Mouse (Mus musculus): ENCODE data around the gene Wdr95. TPM values are rescaled to one million over a fixed set of nuclear protein-coding genes. Genes with fewer than 3 reads are reported as not detected.
A peak's percentile ranks its signal among the peaks of the same experiment; 100 is the strongest.

Gene Wdr95
- polyA plus RNA-seq, 2 experiments: not detected

- H3K36me3 ChIP-seq (replicated peaks; ENCODE audit: control insufficient read depth, insufficient read depth, low read depth): no peaks in the 10 kb centered on the region
- H3K9ac ChIP-seq (replicated peaks): peak overlapping the region; percentile 60
- no peak for TF ChIP-seq EP300 (IDR thresholded peaks at IDR 0.05; ENCODE audit: low read depth)
- no peak for TF ChIP-seq CTCF (IDR thresholded peaks at IDR 0.05; ENCODE audit: low read depth)
- DNase-seq (ENCODE audit: low read depth in 3 of 3, low spot score in 3 of 3) (no peak), ATAC-seq (ENCODE audit: insufficient read depth) (no peak)
- WGBS (ENCODE audit: insufficient replicate concordance): 35% methylated on average over 4 of the region's 4 CpGs
- peak overlapping the region; percentile 64 for H3K4me2 ChIP-seq (ENCODE audit: low read depth)
- H3K27ac ChIP-seq: peak overlapping the region; percentile 92
- H3K27me3 ChIP-seq (ENCODE audit: control insufficient read depth, insufficient read depth, low read length): no peaks in the 10 kb centered on the region
- H3K4me1 ChIP-seq (replicated peaks; ENCODE audit: control insufficient read depth in 2 of 2, insufficient read depth in 2 of 2, low read length in 1 of 2): peaks cover 28 to 39% of the 10 kb centered on the region in 2 experiments
- no peaks in the 10 kb centered on the region for H3K9me3 ChIP-seq (ENCODE audit: control insufficient read depth, low read length)
- H3K4me3 ChIP-seq (ENCODE audit: insufficient read depth in 1 of 2, low read depth in 2 of 2, low read length in 2 of 2): no peak overlapping the region
These were observed 119.7 kb downstream of the Wdr95 start for GRCm38 (mm10) chr5:149648196-149648595.

DNA sequence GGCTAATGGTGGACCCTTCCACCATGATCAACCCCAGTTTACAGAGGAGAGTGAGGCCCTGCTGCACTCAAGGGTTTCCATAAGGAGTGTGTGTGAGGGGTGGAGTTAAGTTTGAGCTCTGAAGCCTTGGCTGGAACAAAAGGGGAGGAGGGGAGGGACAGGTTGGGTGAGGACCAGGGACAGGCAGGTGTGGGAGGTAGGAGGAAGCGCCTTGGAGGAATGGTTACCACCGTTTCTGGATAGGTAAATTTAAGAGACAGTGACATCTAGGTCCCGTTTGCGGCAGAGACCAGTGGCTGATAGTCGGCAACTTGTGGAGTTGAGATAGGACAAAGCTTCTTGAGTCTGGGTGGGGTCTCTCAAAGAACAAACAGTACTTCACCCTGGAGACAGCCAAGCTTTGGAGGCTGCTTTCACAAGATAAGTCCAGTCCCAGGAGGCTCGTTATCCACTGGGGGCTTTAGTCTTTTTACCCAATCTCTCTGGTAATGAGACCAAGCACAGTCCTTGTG, 120.5 kb downstream of the Wdr95 start:
- peak; percentile 72 to 87 (median 75) for DNase-seq (ENCODE audit: low read depth in 3 of 3, low spot score in 3 of 3)
- Histone ChIP-seq H3K4me1 (replicated peaks; ENCODE audit: control insufficient read depth in 2 of 2, insufficient read depth in 2 of 2, low read length in 1 of 2) (peaks cover 28 to 34% of the 10 kb centered on the region in 2 experiments), H3K4me3 (ENCODE audit: insufficient read depth in 1 of 2, low read depth in 2 of 2, low read length in 2 of 2) (peak overlapping the region; percentile 1 to 20; a peak in 1 of 4 replicates), H3K27ac (peak overlapping the region; percentile 92), H3K36me3 (replicated peaks; ENCODE audit: control insufficient read depth, insufficient read depth, low read depth) (no peaks in the 10 kb centered on the region), H3K4me2 (ENCODE audit: low read depth) (peak overlapping the region; percentile 64), H3K9ac (replicated peaks) (peak overlapping the region; percentile 60), H3K9me3 (ENCODE audit: control insufficient read depth, low read length) (no peaks in the 10 kb centered on the region), H3K27me3 (ENCODE audit: control insufficient read depth, insufficient read depth, low read length) (no peaks in the 10 kb centered on the region)
- peak; percentile 94 for ATAC-seq (ENCODE audit: insufficient read depth)
- TF ChIP-seq EP300 (IDR thresholded peaks at IDR 0.05; ENCODE audit: low read depth): peak; percentile 82
- TF ChIP-seq CTCF (IDR thresholded peaks at IDR 0.05; ENCODE audit: low read depth): no peak
- 5% methylated on average over 6 of the region's 6 CpGs for WGBS (ENCODE audit: insufficient replicate concordance)

DNA sequence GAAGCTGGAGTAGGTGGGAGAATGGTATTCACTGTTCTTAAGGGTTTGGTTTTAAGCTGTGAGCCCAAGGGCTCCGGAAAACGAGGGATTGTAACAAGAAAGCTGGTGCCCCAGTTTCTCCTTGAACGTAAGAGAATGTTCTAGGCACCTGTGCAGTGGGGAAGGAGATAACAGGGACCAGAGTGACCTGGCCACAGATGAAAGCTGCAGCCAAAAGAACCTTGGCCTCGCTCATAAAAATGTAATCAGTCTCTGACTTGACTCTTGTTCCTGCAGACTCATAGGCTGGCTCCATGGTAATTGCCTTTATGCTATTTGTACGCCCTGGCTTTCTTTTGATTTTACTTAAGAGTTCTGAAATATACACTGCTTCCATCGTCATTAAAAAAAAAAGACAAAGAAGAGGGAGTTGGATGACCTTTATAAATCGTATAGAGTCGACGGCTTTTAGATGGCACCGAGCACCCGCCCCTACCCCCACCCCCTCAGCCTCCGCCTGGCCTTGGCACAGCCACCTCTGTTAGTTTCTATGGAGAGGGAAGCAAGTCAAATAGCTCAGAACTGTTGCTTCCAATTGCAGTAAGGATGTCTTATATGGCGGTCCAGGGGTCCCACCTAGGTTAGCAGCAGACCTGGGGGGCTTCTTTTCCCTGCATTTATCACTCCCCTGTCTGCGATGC, 121.2 kb downstream of the Wdr95 start:
- H3K9ac ChIP-seq (replicated peaks): peak overlapping the region; percentile 60
- H3K27ac ChIP-seq: peak overlapping the region; percentile 92
- DNase-seq (ENCODE audit: low read depth in 3 of 3, low spot score in 3 of 3) (no peak), ATAC-seq (ENCODE audit: insufficient read depth) (peak; percentile 47)
- peaks cover 28 to 33% of the 10 kb centered on the region in 2 experiments for H3K4me1 ChIP-seq (replicated peaks; ENCODE audit: control insufficient read depth in 2 of 2, insufficient read depth in 2 of 2, low read length in 1 of 2)
- TF ChIP-seq EP300 (IDR thresholded peaks at IDR 0.05; ENCODE audit: low read depth) (no peak), CTCF (IDR thresholded peaks at IDR 0.05; ENCODE audit: low read depth) (no peak)
- H3K4me3 ChIP-seq (ENCODE audit: insufficient read depth in 1 of 2, low read depth in 2 of 2, low read length in 2 of 2): peak overlapping the region; percentile 8 to 20; a peak in 1 of 4 replicates
- no peaks in the 10 kb centered on the region for H3K27me3 ChIP-seq (ENCODE audit: control insufficient read depth, insufficient read depth, low read length)
- no peaks in the 10 kb centered on the region for H3K9me3 ChIP-seq (ENCODE audit: control insufficient read depth, low read length)
- H3K4me2 ChIP-seq (ENCODE audit: low read depth): peak overlapping the region; percentile 64
- 45% methylated on average over 14 of the region's 14 CpGs for WGBS (ENCODE audit: insufficient replicate concordance)
- no peaks in the 10 kb centered on the region for H3K36me3 ChIP-seq (replicated peaks; ENCODE audit: control insufficient read depth, insufficient read depth, low read depth)

GRCm38 (mm10) chr5:149650179-149650553, 121.7 kb downstream of the Wdr95 start:
- no peak for ATAC-seq (ENCODE audit: insufficient read depth)
- DNase-seq (ENCODE audit: low read depth in 3 of 3, low spot score in 3 of 3): no peak
- WGBS (ENCODE audit: insufficient replicate concordance): 56% methylated on average over 4 of the region's 4 CpGs
- Histone ChIP-seq H3K27ac (peak overlapping the region; percentile 92), H3K27me3 (ENCODE audit: control insufficient read depth, insufficient read depth, low read length) (no peaks in the 10 kb centered on the region), H3K36me3 (replicated peaks; ENCODE audit: control insufficient read depth, insufficient read depth, low read depth) (no peaks in the 10 kb centered on the region), H3K4me3 (ENCODE audit: insufficient read depth in 1 of 2, low read depth in 2 of 2, low read length in 2 of 2) (no peak overlapping the region), H3K4me1 (replicated peaks; ENCODE audit: control insufficient read depth in 2 of 2, insufficient read depth in 2 of 2, low read length in 1 of 2) (peaks cover 28 to 33% of the 10 kb centered on the region in 2 experiments), H3K9ac (replicated peaks) (no peak overlapping the region; the same call in 1 of the 2 replicates), H3K9me3 (ENCODE audit: control insufficient read depth, low read length) (no peaks in the 10 kb centered on the region), H3K4me2 (ENCODE audit: low read depth) (peak overlapping the region; percentile 64)
- TF ChIP-seq EP300 (IDR thresholded peaks at IDR 0.05; ENCODE audit: low read depth) (no peak), CTCF (IDR thresholded peaks at IDR 0.05; ENCODE audit: low read depth) (no peak)

- Histone ChIP-seq H3K4me2 (ENCODE audit: low read depth) (no peak overlapping the region), H3K36me3 (replicated peaks; ENCODE audit: control insufficient read depth, insufficient read depth, low read depth) (no peaks in the 10 kb centered on the region), H3K4me3 (ENCODE audit: insufficient read depth in 1 of 2, low read depth in 2 of 2, low read length in 2 of 2) (no peak overlapping the region), H3K27ac (no peak overlapping the region), H3K27me3 (ENCODE audit: control insufficient read depth, insufficient read depth, low read length) (no peaks in the 10 kb centered on the region), H3K9ac (replicated peaks) (no peak overlapping the region), H3K4me1 (replicated peaks; ENCODE audit: control insufficient read depth in 2 of 2, insufficient read depth in 2 of 2, low read length in 1 of 2) (peaks cover under 1% of the 10 kb centered on the region in 2 experiments; a peak in 3 of 4 replicates), H3K9me3 (ENCODE audit: control insufficient read depth, low read length) (no peaks in the 10 kb centered on the region)
- no peak for ATAC-seq (ENCODE audit: insufficient read depth)
- DNase-seq (ENCODE audit: low read depth in 3 of 3, low spot score in 3 of 3): no peak
- no peak for TF ChIP-seq CTCF (IDR thresholded peaks at IDR 0.05; ENCODE audit: low read depth)
- TF ChIP-seq EP300 (IDR thresholded peaks at IDR 0.05; ENCODE audit: low read depth): no peak
- WGBS (ENCODE audit: insufficient replicate concordance): 77% methylated on average over 9 of the region's 9 CpGs
These were observed 127.2 kb downstream of the Wdr95 start for GRCm38 (mm10) chr5:149655636-149656035.

Measured in liver, embryonic 14.5 days (tissue).